Mouse (Mus musculus) liver, embryonic 16.5 days (tissue): ENCODE data around the gene Esp6. TPM values are rescaled to one million over a fixed set of nuclear protein-coding genes. Genes with fewer than 3 reads are reported as not detected.

Experiments used
- polyA plus RNA-seq: library from polyadenylated mRNA; unstranded; fragments of >200 nt; fragmentation: Nextera tagmentation; extraction: Ambion mirVana; gene quantifications from 2 replicates; pipeline ENCODE4 v1.2.1, GENCODE M21; 2015

Esp6 gene
- polyA plus RNA-seq, 1 experiment from 2014 or later: not detected

Other genes with a start within 250 kb of the Esp6 start
- gene Crisp1, start 242.3 kb upstream of the Esp6 start, polyA plus RNA-seq: not detected in 2 replicates
- gene Esp8, start 41.5 kb upstream of the Esp6 start, polyA plus RNA-seq: not detected in 2 replicates
- not detected in 2 replicates for gene Esp4, start 37.1 kb downstream of the Esp6 start, polyA plus RNA-seq
- gene Esp3, start 70.6 kb downstream of the Esp6 start, polyA plus RNA-seq: not detected in 2 replicates
- not detected in 2 replicates for gene Esp1, start 165.6 kb downstream of the Esp6 start, polyA plus RNA-seq
- 0.08 and 0.27 TPM in 2 replicates for gene Crisp2, start 245.5 kb downstream of the Esp6 start, polyA plus RNA-seq
- gene Rhag, start 249.6 kb downstream of the Esp6 start, polyA plus RNA-seq: 223 and 224 TPM in 2 replicates